Comparison of ENCODE assay signal across 8 mouse cellular contexts in the genomic region with DNA sequence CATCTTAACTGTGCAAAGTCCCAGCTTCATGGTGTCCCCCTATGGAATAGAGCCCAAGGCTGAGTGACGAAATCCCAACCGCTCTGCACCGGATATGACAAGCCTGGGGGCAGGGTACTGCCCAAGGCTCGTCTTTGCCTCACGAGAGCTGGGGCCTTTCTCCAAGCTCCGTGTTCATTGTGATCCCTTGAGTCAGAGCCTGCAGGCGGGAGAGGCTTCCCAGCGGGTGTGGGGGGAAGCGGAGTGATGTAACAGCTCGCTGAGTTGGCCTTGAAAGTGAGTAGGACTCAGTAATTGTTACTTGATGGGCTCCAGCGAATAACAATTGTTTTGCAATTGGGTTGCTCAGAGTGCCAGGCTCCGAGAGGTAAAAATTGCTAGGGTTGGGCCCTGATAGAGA. TPM values are rescaled to one million over a fixed set of nuclear protein-coding genes. Genes with fewer than 3 reads are reported as not detected.
A peak's percentile ranks its signal among the peaks of the same experiment; 100 is the strongest.
DNase-seq lines count a peak whose midpoint lies in the region; ATAC-seq and TF ChIP-seq lines count a peak whose summit lies in the region.

No protein-coding gene starts in this region.

- WGBS in midbrain, embryonic 10.5 days = 46% methylated on average over 12 of the region's 12 CpGs
- 48% methylated on average over 12 of the region's 12 CpGs for WGBS in midbrain, embryonic 14.5 days
- 27% methylated on average over 12 of the region's 12 CpGs for WGBS in heart, postnatal 0 days
- 52% methylated on average over 12 of the region's 12 CpGs for WGBS in intestine, embryonic 15.5 days
- WGBS in hindbrain, embryonic 14.5 days = 39% methylated on average over 12 of the region's 12 CpGs

- H3K9me3 ChIP-seq in midbrain, embryonic 10.5 days (replicated peaks) = no peaks in the 10 kb centered on the region
- no peaks in the 10 kb centered on the region for H3K9me3 ChIP-seq in midbrain, embryonic 14.5 days (ENCODE audit: control insufficient read depth, low read length)
- no peaks in the 10 kb centered on the region for H3K9me3 ChIP-seq in heart, postnatal 0 days (replicated peaks; ENCODE audit: control insufficient read depth, low read length)
- no peaks in the 10 kb centered on the region for H3K9me3 ChIP-seq in intestine, embryonic 15.5 days
- no peaks in the 10 kb centered on the region for H3K9me3 ChIP-seq in hindbrain, embryonic 14.5 days (ENCODE audit: control insufficient read depth, low read length)

- H3K36me3 ChIP-seq in midbrain, embryonic 10.5 days = no peaks in the 10 kb centered on the region
- no peaks in the 10 kb centered on the region for H3K36me3 ChIP-seq in midbrain, embryonic 14.5 days (ENCODE audit: control insufficient read depth, insufficient read depth, low read length)
- no peaks in the 10 kb centered on the region for H3K36me3 ChIP-seq in heart, postnatal 0 days (replicated peaks; ENCODE audit: control insufficient read depth, insufficient read depth, low read length)
- no peaks in the 10 kb centered on the region for H3K36me3 ChIP-seq in intestine, embryonic 15.5 days
- no peaks in the 10 kb centered on the region for H3K36me3 ChIP-seq in hindbrain, embryonic 14.5 days (replicated peaks; ENCODE audit: control insufficient read depth, insufficient read depth)

- H3K4me3 ChIP-seq in midbrain, embryonic 10.5 days = no peak overlapping the region
- no peak overlapping the region for H3K4me3 ChIP-seq in midbrain, embryonic 14.5 days (replicated peaks; ENCODE audit: low read depth, low read length)
- H3K4me3 ChIP-seq in heart, postnatal 0 days (ENCODE audit: low read depth, low read length) = no peak overlapping the region
- H3K4me3 ChIP-seq in intestine, embryonic 15.5 days (replicated peaks) = no peak overlapping the region
- H3K4me3 ChIP-seq in hindbrain, embryonic 14.5 days (replicated peaks; ENCODE audit: low read length) = no peak overlapping the region

- H3K4me2 ChIP-seq in midbrain, embryonic 14.5 days (ENCODE audit: low read length) = no peak overlapping the region
- H3K4me2 ChIP-seq in heart, postnatal 0 days (ENCODE audit: low read depth, low read length) = no peak overlapping the region
- H3K4me2 ChIP-seq in intestine, embryonic 15.5 days (replicated peaks) = no peak overlapping the region
- no peak overlapping the region for H3K4me2 ChIP-seq in hindbrain, embryonic 14.5 days (replicated peaks)

- peaks cover 22% of the 10 kb centered on the region for H3K4me1 ChIP-seq in midbrain, embryonic 10.5 days
- no peaks in the 10 kb centered on the region for H3K4me1 ChIP-seq in midbrain, embryonic 14.5 days (ENCODE audit: control insufficient read depth, insufficient read depth, low read length)
- H3K4me1 ChIP-seq in heart, postnatal 0 days (ENCODE audit: control insufficient read depth, insufficient read depth) = peaks cover 10% of the 10 kb centered on the region
- H3K4me1 ChIP-seq in intestine, embryonic 15.5 days (replicated peaks) = 0 out of 2 replicates have a peak, but pooled peaks cover 11% of the 10 kb centered on the region
- no peaks in the 10 kb centered on the region for H3K4me1 ChIP-seq in hindbrain, embryonic 14.5 days (replicated peaks; ENCODE audit: control insufficient read depth, insufficient read depth, low read length)

- peak; percentile 14 for DNase-seq in midbrain, embryonic 10.5 days (ENCODE audit: low spot score)
- no peak for DNase-seq in midbrain, embryonic 14.5 days
- DNase-seq in ZHBTc4 (ENCODE audit: low read depth, low spot score) = peak; percentile 73
- peak; percentile 13 for DNase-seq in heart, postnatal 0 days (ENCODE audit: low spot score)
- no peak for DNase-seq in left cerebral cortex, postnatal 25 days (ENCODE audit: low spot score in 2 of 2)
- DNase-seq in hindbrain, embryonic 14.5 days (ENCODE audit: low spot score) = no peak

- intact Hi-C loops in left cerebral cortex, postnatal 25 days (cut with DNase I) = no loop called here

- no peak for TF ChIP-seq EP300 in heart, postnatal 0 days (IDR thresholded peaks at IDR 0.05; ENCODE audit: low read depth)

- no peak overlapping the region for H3K27ac ChIP-seq in midbrain, embryonic 10.5 days (replicated peaks)
- H3K27ac ChIP-seq in midbrain, embryonic 14.5 days (replicated peaks; ENCODE audit: low read depth, low read length) = no peak overlapping the region
- H3K27ac ChIP-seq in heart, postnatal 0 days (ENCODE audit: low read depth) = no peak overlapping the region
- H3K27ac ChIP-seq in intestine, embryonic 15.5 days = no peak overlapping the region
- no peak overlapping the region for H3K27ac ChIP-seq in hindbrain, embryonic 14.5 days

- no peak overlapping the region for H3K9ac ChIP-seq in midbrain, embryonic 14.5 days (replicated peaks; ENCODE audit: low read length)
- H3K9ac ChIP-seq in heart, postnatal 0 days (replicated peaks; ENCODE audit: low read depth, low read length) = no peak overlapping the region
- H3K9ac ChIP-seq in intestine, embryonic 15.5 days = no peak overlapping the region
- no peak overlapping the region for H3K9ac ChIP-seq in hindbrain, embryonic 14.5 days

- ATAC-seq in midbrain, embryonic 14.5 days (ENCODE audit: low FRiP score, low TSS enrichment) = no peak
- peak; percentile 63 for ATAC-seq in heart, postnatal 0 days (ENCODE audit: insufficient read depth, low read depth)
- peak; percentile 80 for ATAC-seq in megakaryocyte, adult 5-6 weeks (ENCODE audit: poor library complexity, severe bottlenecking)
- ATAC-seq in intestine, embryonic 15.5 days = no peak
- no peak for ATAC-seq in hindbrain, embryonic 14.5 days (ENCODE audit: low FRiP score)

- no peak for TF ChIP-seq CTCF in heart, postnatal 0 days (IDR thresholded peaks at IDR 0.05; ENCODE audit: low read depth)

- H3K27me3 ChIP-seq in midbrain, embryonic 10.5 days (ENCODE audit: low read depth, poor library complexity, severe bottlenecking) = no peaks in the 10 kb centered on the region
- H3K27me3 ChIP-seq in midbrain, embryonic 14.5 days (ENCODE audit: control insufficient read depth, insufficient read depth, low read length) = no peaks in the 10 kb centered on the region
- H3K27me3 ChIP-seq in heart, postnatal 0 days (ENCODE audit: control insufficient read depth, insufficient read depth, low read length) = no peaks in the 10 kb centered on the region
- no peaks in the 10 kb centered on the region for H3K27me3 ChIP-seq in intestine, embryonic 15.5 days (replicated peaks)
- H3K27me3 ChIP-seq in hindbrain, embryonic 14.5 days (ENCODE audit: control insufficient read depth, insufficient read depth, low read length) = no peaks in the 10 kb centered on the region

RNA-seq across cellular contexts. Expression of a gene that starts 34.4 kb away (rescaled TPM):
- 269 and 305 TPM in 2 replicates for polyA plus RNA-seq in midbrain, embryonic 10.5 days (2016; fragmentation: Nextera tagmentation; extraction: Ambion mirVana)
- 149 and 192 TPM in 2 replicates for polyA plus RNA-seq in midbrain, embryonic 14.5 days (2014; fragmentation: Nextera tagmentation; extraction: Ambion mirVana)
- 172 and 189 TPM in 2 replicates for total RNA-seq in heart, postnatal 0 days (2014; rRNA removed; ENCODE audit: low replicate concordance)
- 59.0 and 67.4 TPM in 2 replicates for polyA plus RNA-seq in heart, postnatal 0 days (2015; fragmentation: Nextera tagmentation; extraction: Ambion mirVana)
- 36.5 and 42.5 TPM in 2 replicates for total RNA-seq in megakaryocyte, adult 5-6 weeks (2015)
- 60.4 and 70.8 TPM in 2 replicates for total RNA-seq in megakaryocyte, adult 5-6 weeks (2017)
- 10 to 100 TPM; 56.0 to 63.5 TPM for total RNA-seq in left cerebral cortex, postnatal 25 days (2021)
- polyA plus RNA-seq in intestine, embryonic 15.5 days (2015; fragmentation: Nextera tagmentation; extraction: Ambion mirVana) = 203 and 216 TPM in 2 replicates
- 143 and 144 TPM in 2 replicates for polyA plus RNA-seq in hindbrain, embryonic 14.5 days (2014; fragmentation: Nextera tagmentation; extraction: Ambion mirVana)

Comparison
In these comparisons a context has a peak if more than half of its experiments do, and no peak if none do; other contexts are left out.
1. DNase-seq: peak in midbrain, embryonic 10.5 days (single experiment), ZHBTc4 (single experiment) and heart, postnatal 0 days (single experiment); none in midbrain, embryonic 14.5 days (single experiment), left cerebral cortex, postnatal 25 days (0 of 2) and hindbrain, embryonic 14.5 days (single experiment).
2. ATAC-seq: peak in heart, postnatal 0 days (single experiment) and megakaryocyte, adult 5-6 weeks (single experiment); none in midbrain, embryonic 14.5 days (single experiment), intestine, embryonic 15.5 days (single experiment) and hindbrain, embryonic 14.5 days (single experiment).